29 mouse cellular contexts compared by ENCODE assay signal in the genomic region with DNA sequence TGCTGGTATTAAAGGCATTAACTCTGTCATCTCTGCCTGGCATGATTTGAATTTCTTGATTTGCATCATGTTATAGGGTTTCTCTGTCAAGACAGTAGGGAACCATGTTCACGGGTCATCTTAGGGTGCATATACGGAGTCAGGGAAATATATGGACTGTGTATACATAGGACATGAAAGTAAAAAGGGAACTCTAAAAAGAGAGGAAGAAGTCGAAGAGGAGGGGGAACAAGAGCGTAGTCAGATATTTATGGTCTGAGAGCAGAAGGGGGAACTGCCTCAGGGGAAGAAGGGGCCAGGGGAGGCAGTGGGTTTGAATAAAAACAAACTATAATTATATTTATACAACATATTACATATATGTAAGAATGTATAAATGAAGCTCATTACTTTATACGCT. TPM values are rescaled to one million over a fixed set of nuclear protein-coding genes. Genes with fewer than 3 reads are reported as not detected.
DNase-seq lines count a peak whose midpoint lies in the region; ATAC-seq and TF ChIP-seq lines count a peak whose summit lies in the region.
"Had no signal": no experiment of that assay in that cellular context is flagged by ENCODE, and none has a peak within 500 bp of the region (broad histone marks: within the 10 kb centered on the region; RNA-seq: fewer than 3 reads in every experiment).

No protein-coding gene starts in this region.

- H3K9me3 ChIP-seq in liver, embryonic 14.5 days (ENCODE audit: control insufficient read depth, low read length) = no peaks in the 10 kb centered on the region
- H3K9me3 ChIP-seq in forebrain, embryonic 14.5 days (replicated peaks; ENCODE audit: control insufficient read depth, low read length) = no peaks in the 10 kb centered on the region
- H3K9me3 ChIP-seq: embryonic facial prominence, embryonic 13.5 days; forebrain, embryonic 12.5 days; heart, embryonic 15.5 days; midbrain, embryonic 15.5 days; neural tube, embryonic 13.5 days; stomach, embryonic 15.5 days had no signal

- 31% methylated on average over 5 of the region's 5 CpGs for WGBS in spleen, adult 2 months
- WGBS in liver, embryonic 14.5 days (ENCODE audit: insufficient replicate concordance) = 60% methylated on average over 5 of the region's 5 CpGs
- 93% methylated on average over 5 of the region's 5 CpGs for WGBS in forebrain, embryonic 14.5 days
- 92% methylated on average over 5 of the region's 5 CpGs for WGBS in cerebellum, adult 2 months

- no peak overlapping the region for H3K4me3 ChIP-seq in spleen, adult 2 months (ENCODE audit: extremely low read depth, insufficient read depth, insufficient read length)
- no peak overlapping the region for H3K4me3 ChIP-seq in liver, embryonic 14.5 days (ENCODE audit: insufficient read depth in 1 of 2, low read depth in 2 of 2, low read length in 2 of 2)
- no peak overlapping the region for H3K4me3 ChIP-seq in forebrain, embryonic 14.5 days (ENCODE audit: low read depth, low read length)
- no peak overlapping the region for H3K4me3 ChIP-seq in cerebellum, adult 2 months (replicated peaks; ENCODE audit: insufficient read depth, low read depth, low read length)
- H3K4me3 ChIP-seq: embryonic facial prominence, embryonic 13.5 days; erythroblast, embryonic 14.5 days; forebrain, embryonic 12.5 days; heart, embryonic 15.5 days; midbrain, embryonic 15.5 days; myocyte; neural tube, embryonic 13.5 days; stomach, embryonic 15.5 days had no signal

- no peak for ATAC-seq in liver, embryonic 14.5 days (ENCODE audit: insufficient read depth)
- ATAC-seq in megakaryocyte progenitor cell, adult 5-6 weeks (replicated peaks; ENCODE audit: poor library complexity) = peak; percentile 44; the same call in 1 of the 2 replicates
- ATAC-seq in forebrain, embryonic 14.5 days = no peak
- ATAC-seq: CD4-positive, CD25-positive, alpha-beta regulatory T cell, adult 4 months; midbrain, embryonic 15.5 days had no signal

- no peak for TF ChIP-seq POLR2A in spleen, adult 2 months (IDR thresholded peaks at IDR 0.05; ENCODE audit: low read depth, low read length)
- no peak for TF ChIP-seq POLR2A in cerebellum, adult 2 months (IDR thresholded peaks at IDR 0.05; ENCODE audit: borderline replicate concordance, insufficient read depth, low read length)

- no peak overlapping the region for H3K4me2 ChIP-seq in liver, embryonic 14.5 days (ENCODE audit: low read depth)
- H3K4me2 ChIP-seq in forebrain, embryonic 14.5 days (ENCODE audit: low read length) = no peak overlapping the region
- H3K4me2 ChIP-seq: embryonic facial prominence, embryonic 13.5 days; forebrain, embryonic 12.5 days; heart, embryonic 15.5 days; hindbrain, embryonic 14.5 days; midbrain, embryonic 15.5 days; neural tube, embryonic 13.5 days; stomach, embryonic 15.5 days had no signal

- TF ChIP-seq EP300 in liver, embryonic 14.5 days (IDR thresholded peaks at IDR 0.05; ENCODE audit: low read depth) = no peak

- H3K27me3 ChIP-seq in spleen, adult 2 months (ENCODE audit: control insufficient read depth, insufficient read depth, low read length) = no peaks in the 10 kb centered on the region
- no peaks in the 10 kb centered on the region for H3K27me3 ChIP-seq in liver, embryonic 14.5 days (ENCODE audit: control insufficient read depth, insufficient read depth, low read length)
- H3K27me3 ChIP-seq in forebrain, embryonic 14.5 days (replicated peaks; ENCODE audit: control insufficient read depth, insufficient read depth, low read length) = no peaks in the 10 kb centered on the region
- H3K27me3 ChIP-seq in cerebellum, adult 2 months (ENCODE audit: control insufficient read depth, insufficient read depth, low read length) = no peaks in the 10 kb centered on the region
- H3K27me3 ChIP-seq: embryonic facial prominence, embryonic 13.5 days; forebrain, embryonic 12.5 days; heart, embryonic 15.5 days; midbrain, embryonic 15.5 days; neural tube, embryonic 13.5 days; stomach, embryonic 15.5 days had no signal

- H3K4me1 ChIP-seq in spleen, adult 2 months (ENCODE audit: control insufficient read depth, insufficient read depth, insufficient read length) = peaks cover 38% of the 10 kb centered on the region; the same call in 1 of the 2 replicates
- H3K4me1 ChIP-seq in liver, embryonic 14.5 days (replicated peaks; ENCODE audit: control insufficient read depth in 2 of 2, insufficient read depth in 2 of 2, low read length in 1 of 2) = peaks cover 72 to 73% of the 10 kb centered on the region in 2 experiments
- H3K4me1 ChIP-seq in forebrain, embryonic 14.5 days (ENCODE audit: control insufficient read depth, insufficient read depth, low read length) = no peaks in the 10 kb centered on the region
- H3K4me1 ChIP-seq in cerebellum, adult 2 months (ENCODE audit: control insufficient read depth, insufficient read depth, low read length) = no peaks in the 10 kb centered on the region
- H3K4me1 ChIP-seq: embryonic facial prominence, embryonic 13.5 days; forebrain, embryonic 12.5 days; heart, embryonic 15.5 days; midbrain, embryonic 15.5 days; neural tube, embryonic 13.5 days; stomach, embryonic 15.5 days had no signal

- peak overlapping the region; percentile 84 for H3K27ac ChIP-seq in spleen, adult 2 months (ENCODE audit: insufficient read depth, low read length)
- peak overlapping the region; percentile 87 for H3K27ac ChIP-seq in liver, embryonic 14.5 days
- no peak overlapping the region for H3K27ac ChIP-seq in forebrain, embryonic 14.5 days (ENCODE audit: low read depth, low read length)
- H3K27ac ChIP-seq in cerebellum, adult 2 months (ENCODE audit: insufficient read depth, low read length) = no peak overlapping the region
- H3K27ac ChIP-seq: embryonic facial prominence, embryonic 13.5 days; forebrain, embryonic 12.5 days; heart, embryonic 15.5 days; hindbrain, embryonic 14.5 days; midbrain, embryonic 15.5 days; neural tube, embryonic 13.5 days; stomach, embryonic 15.5 days had no signal

- H3K36me3 ChIP-seq in spleen, adult 2 months (ENCODE audit: control insufficient read depth, insufficient read depth, low read length) = no peaks in the 10 kb centered on the region
- no peaks in the 10 kb centered on the region; the same call in 1 of the 2 replicates for H3K36me3 ChIP-seq in liver, embryonic 14.5 days (replicated peaks; ENCODE audit: control insufficient read depth, insufficient read depth, low read depth)
- no peaks in the 10 kb centered on the region; the same call in 1 of the 2 replicates for H3K36me3 ChIP-seq in forebrain, embryonic 14.5 days (ENCODE audit: control insufficient read depth, insufficient read depth, low read length)
- H3K36me3 ChIP-seq: embryonic facial prominence, embryonic 13.5 days; forebrain, embryonic 12.5 days; heart, embryonic 15.5 days; midbrain, embryonic 15.5 days; neural tube, embryonic 13.5 days; stomach, embryonic 15.5 days had no signal

- no peak for TF ChIP-seq CTCF in spleen, adult 2 months (IDR thresholded peaks at IDR 0.05; ENCODE audit: extremely low read depth, insufficient read depth, insufficient read length, insufficient replicate concordance)
- no peak for TF ChIP-seq CTCF in liver, embryonic 14.5 days (IDR thresholded peaks at IDR 0.05; ENCODE audit: low read depth)
- no peak for TF ChIP-seq CTCF in cerebellum, adult 2 months (IDR thresholded peaks at IDR 0.05; ENCODE audit: borderline replicate concordance, insufficient read depth, low read depth, low read length)

- H3K9ac ChIP-seq in liver, embryonic 14.5 days (replicated peaks) = peak overlapping the region; percentile 46
- H3K9ac ChIP-seq in forebrain, embryonic 14.5 days (ENCODE audit: low read length) = no peak overlapping the region
- H3K9ac ChIP-seq: embryonic facial prominence, embryonic 13.5 days; forebrain, embryonic 12.5 days; heart, embryonic 15.5 days; hindbrain, embryonic 14.5 days; midbrain, embryonic 15.5 days; neural tube, embryonic 13.5 days; stomach, embryonic 15.5 days had no signal

- no peak for DNase-seq in spleen, adult 2 months (ENCODE audit: low read depth in 1 of 2, low spot score in 2 of 2)
- no peak for DNase-seq in spleen, adult 12 weeks (ENCODE audit: low spot score)
- no peak for DNase-seq in liver, embryonic 14.5 days (ENCODE audit: low read depth in 3 of 3, low spot score in 3 of 3)
- no peak for DNase-seq in forebrain, embryonic 14.5 days (ENCODE audit: low spot score)
- no peak for DNase-seq in cerebellum, adult 2 months
- no peak for DNase-seq in thymus, postnatal 4 days
- DNase-seq: adrenal gland, postnatal 25 days; cerebellum, adult 11 months; cerebellum, postnatal 10 days; gastrocnemius, postnatal 36 days; heart, postnatal 4 days; kidney, adult 8-10 months; kidney, postnatal 10 days; lung, adult 18-20 months; lung, postnatal 14 days; right cerebral cortex, adult 18-20 months; right cerebral cortex, postnatal 4 days; thymus, postnatal 25 days had no signal

RNA-seq across cellular contexts. Expression of a gene that starts 8.5 kb away (rescaled TPM):
- 361 and 391 TPM in 2 replicates for polyA plus RNA-seq in spleen, adult 2 months (2012; rRNA removed)
- 529 and 1,021 TPM in 2 replicates for polyA plus RNA-seq in liver, embryonic 14.5 days (2012; rRNA removed)
- 2,262 and 2,378 TPM in 2 replicates for polyA plus RNA-seq in liver, embryonic 14.5 days (2014; fragmentation: Nextera tagmentation; extraction: Ambion mirVana)
- total RNA-seq in megakaryocyte progenitor cell, adult 5-6 weeks (2015) = 1,870 and 2,095 TPM in 2 replicates
- 1,724 and 1,809 TPM in 2 replicates for total RNA-seq in megakaryocyte progenitor cell, adult 5-6 weeks (2017)
- 4,992 and 5,015 TPM in 2 replicates for polyA plus RNA-seq in forebrain, embryonic 14.5 days (2014; fragmentation: Nextera tagmentation; extraction: Ambion mirVana)
- polyA plus RNA-seq in cerebellum, adult 2 months (2012; rRNA removed) = 463 and 518 TPM in 2 replicates

RNA-seq across cellular contexts. Expression of a gene that starts 28.7 kb away (rescaled TPM):
- polyA plus RNA-seq in spleen, adult 2 months (2012; rRNA removed) = 7.1 and 9.3 TPM in 2 replicates
- polyA plus RNA-seq in liver, embryonic 14.5 days (2012; rRNA removed) = 11.5 and 15.5 TPM in 2 replicates
- 15.8 and 18.0 TPM in 2 replicates for polyA plus RNA-seq in liver, embryonic 14.5 days (2014; fragmentation: Nextera tagmentation; extraction: Ambion mirVana)
- total RNA-seq in megakaryocyte progenitor cell, adult 5-6 weeks (2015) = 17.6 and 21.3 TPM in 2 replicates
- total RNA-seq in megakaryocyte progenitor cell, adult 5-6 weeks (2017) = 29.9 and 33.6 TPM in 2 replicates
- polyA plus RNA-seq in forebrain, embryonic 14.5 days (2014; fragmentation: Nextera tagmentation; extraction: Ambion mirVana) = 22.7 and 25.5 TPM in 2 replicates
- polyA plus RNA-seq in cerebellum, adult 2 months (2012; rRNA removed) = 16.8 and 17.7 TPM in 2 replicates

Comparison
In these comparisons a context has a peak if more than half of its experiments do, and no peak if none do; other contexts are left out.
1. H3K27ac ChIP-seq: peak in spleen, adult 2 months (single experiment) and liver, embryonic 14.5 days (single experiment); none in forebrain, embryonic 14.5 days (single experiment) and cerebellum, adult 2 months (single experiment).